Mouse (Mus musculus) liver, embryonic 13.5 days (tissue): Measurements from ENCODE around the gene Ssx2ip. TPM values are rescaled to one million over a fixed set of nuclear protein-coding genes. Genes with fewer than 3 reads are reported as not detected.

Experiments
- ATAC-seq: fragments of 200-750 bp; cut with Nextera tagmentation; 2 replicates; pipeline ENCODE4 v1.8.0; 2017; ENCODE audit warnings: low read depth, mild to moderate bottlenecking, moderate number of reproducible peaks, moderate library complexity
- DNase-seq: peaks from one replicate; pipeline ENCODE4 v3.0.0; 2022
- H3K27ac ChIP-seq: fragments of 300-500 bp; sonication (generic); 2 replicates; pipeline ENCODE4 v1.5.1; 2015; ENCODE audit warnings: moderate library complexity, mild to moderate bottlenecking, inconsistent platforms
- H3K27me3 ChIP-seq: fragments of 300-500 bp; sonication (generic); 2 replicates; pipeline ENCODE4 v1.6.1; 2015; ENCODE audit warnings: mild to moderate bottlenecking, inconsistent platforms
- H3K36me3 ChIP-seq: fragments of 300-500 bp; sonication (generic); 2 replicates; pipeline ENCODE4 v1.6.1; 2015; ENCODE audit warnings: mild to moderate bottlenecking, inconsistent platforms
- H3K4me1 ChIP-seq: fragments of 300-500 bp; sonication (generic); replicated peaks from 2 replicates; pipeline ENCODE4 v1.6.1; 2015; ENCODE audit warnings: inconsistent platforms
- H3K4me2 ChIP-seq: fragments of 300-500 bp; sonication (generic); 2 replicates; pipeline ENCODE4 v1.6.1; 2015; ENCODE audit warnings: inconsistent platforms, mild to moderate bottlenecking, moderate library complexity
- H3K4me3 ChIP-seq: fragments of 300-500 bp; sonication (generic); replicated peaks from 2 replicates; pipeline ENCODE4 v1.5.1; 2015; ENCODE audit warnings: mild to moderate bottlenecking, inconsistent platforms
- H3K9ac ChIP-seq: fragments of 300-500 bp; sonication (generic); 2 replicates; pipeline ENCODE4 v1.6.1; 2015; ENCODE audit warnings: mild to moderate bottlenecking, inconsistent platforms
- H3K9me3 ChIP-seq: fragments of 300-500 bp; sonication (generic); replicated peaks from 2 replicates; pipeline ENCODE4 v1.6.1; 2016; ENCODE audit warnings: inconsistent platforms
- WGBS: fragments of 180-500 bp; shearing (Covaris S2); methylation state at CpG from one replicate; pipeline ENCODE4 v1.1.7; 2015; ENCODE audit not compliant: insufficient replicate concordance; 5-methylcytosine and 5-hydroxymethylcytosine counted together
- polyA plus RNA-seq: library from polyadenylated mRNA; unstranded; fragments of >200 nt; fragmentation: Nextera tagmentation; extraction: Ambion mirVana; gene quantifications from 2 replicates; pipeline ENCODE4 v1.2.1, GENCODE M21; 2015

Ssx2ip gene
- polyA plus RNA-seq, 1 experiment from 2014 or later: 105 TPM

DNA sequence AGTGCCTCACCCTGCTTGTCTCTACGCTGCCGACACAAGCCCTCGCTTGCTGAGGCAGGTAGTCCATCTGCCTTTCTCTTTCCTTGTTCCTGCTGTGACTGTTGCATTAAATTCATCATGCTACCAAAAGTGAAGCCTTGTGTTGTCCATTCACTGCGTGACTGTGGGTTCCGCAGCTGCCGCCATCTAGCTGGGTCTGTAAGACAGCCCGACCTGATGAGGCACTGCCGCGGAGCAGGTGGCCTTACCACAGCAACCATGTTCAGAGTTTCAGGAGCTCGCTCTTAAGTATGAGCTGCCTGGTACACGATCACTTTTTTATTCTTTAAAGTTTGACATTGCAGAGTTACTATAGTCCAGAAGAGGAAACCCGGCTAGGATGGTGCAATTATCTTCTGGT, 35.6 kb downstream of the Ssx2ip start:
- ATAC-seq (no peak), DNase-seq (no peak)
- Histone ChIP-seq H3K4me3 (no peak overlapping the region), H3K9ac (no peak overlapping the region), H3K27ac (no peak overlapping the region), H3K4me1 (no peaks in the 10 kb centered on the region), H3K27me3 (no peaks in the 10 kb centered on the region), H3K4me2 (no peak overlapping the region), H3K36me3 (peaks cover 93% of the 10 kb centered on the region), H3K9me3 (no peaks in the 10 kb centered on the region)
- WGBS: 90% methylated on average over 12 of the region's 12 CpGs

DNA sequence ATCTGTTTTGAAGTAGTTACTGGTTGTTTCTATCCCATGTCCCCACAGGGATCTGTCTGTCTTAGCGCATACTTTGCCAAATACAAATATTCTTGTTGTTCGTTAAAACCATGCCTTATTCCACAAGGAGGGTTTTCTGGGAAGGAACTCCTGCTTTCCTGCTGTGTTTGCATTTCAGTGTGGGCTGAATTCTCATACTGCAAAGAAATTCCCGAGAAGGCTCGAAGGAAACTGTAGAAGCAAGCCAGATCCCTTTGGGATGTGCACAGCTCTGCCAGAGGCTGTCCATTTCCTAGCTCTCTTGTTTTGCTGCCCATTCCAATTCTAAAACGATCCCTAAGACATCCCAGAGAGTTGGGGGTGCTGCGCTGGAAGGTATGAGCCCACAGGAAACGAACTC, 36.0 kb downstream of the Ssx2ip start:
- peaks cover 93% of the 10 kb centered on the region for H3K36me3 ChIP-seq
- ATAC-seq (no peak), DNase-seq (no peak)
- H3K9me3 ChIP-seq: no peaks in the 10 kb centered on the region
- no peak overlapping the region for H3K4me2 ChIP-seq
- no peaks in the 10 kb centered on the region for H3K27me3 ChIP-seq
- no peaks in the 10 kb centered on the region for H3K4me1 ChIP-seq
- no peak overlapping the region for H3K9ac ChIP-seq
- no peak overlapping the region for H3K27ac ChIP-seq
- no peak overlapping the region for H3K4me3 ChIP-seq
- 89% methylated on average over 7 of the region's 7 CpGs for WGBS

DNA sequence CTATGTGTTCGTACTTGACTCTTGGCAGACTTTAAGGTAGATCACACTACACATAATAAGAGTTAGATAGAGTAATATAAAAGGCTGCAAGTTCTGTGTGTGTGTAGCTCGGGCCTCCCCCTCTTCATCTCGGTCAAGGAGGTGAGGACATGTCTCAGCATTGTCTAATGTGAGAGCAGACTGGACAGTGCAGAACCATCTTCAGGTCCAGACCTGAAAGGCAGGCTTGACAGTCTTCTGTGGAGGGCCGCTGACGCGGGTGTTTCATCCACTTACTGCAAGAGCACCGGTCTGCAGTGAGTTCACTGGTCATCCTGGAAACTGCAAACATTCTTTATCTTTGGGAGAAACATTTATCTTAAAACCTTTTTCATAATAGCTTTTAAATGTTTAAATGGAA, 38.0 kb downstream of the Ssx2ip start:
- no peaks in the 10 kb centered on the region for H3K4me1 ChIP-seq
- no peak overlapping the region for H3K4me3 ChIP-seq
- WGBS: 91% methylated on average over 7 of the region's 7 CpGs
- H3K36me3 ChIP-seq: peaks cover 81% of the 10 kb centered on the region
- no peak overlapping the region for H3K4me2 ChIP-seq
- no peaks in the 10 kb centered on the region for H3K27me3 ChIP-seq
- no peak overlapping the region for H3K9ac ChIP-seq
- DNase-seq: no peak
- no peak overlapping the region for H3K27ac ChIP-seq
- ATAC-seq: no peak
- H3K9me3 ChIP-seq: 0 out of 2 replicates have a peak, but pooled peaks cover 5% of the 10 kb centered on the region

DNA sequence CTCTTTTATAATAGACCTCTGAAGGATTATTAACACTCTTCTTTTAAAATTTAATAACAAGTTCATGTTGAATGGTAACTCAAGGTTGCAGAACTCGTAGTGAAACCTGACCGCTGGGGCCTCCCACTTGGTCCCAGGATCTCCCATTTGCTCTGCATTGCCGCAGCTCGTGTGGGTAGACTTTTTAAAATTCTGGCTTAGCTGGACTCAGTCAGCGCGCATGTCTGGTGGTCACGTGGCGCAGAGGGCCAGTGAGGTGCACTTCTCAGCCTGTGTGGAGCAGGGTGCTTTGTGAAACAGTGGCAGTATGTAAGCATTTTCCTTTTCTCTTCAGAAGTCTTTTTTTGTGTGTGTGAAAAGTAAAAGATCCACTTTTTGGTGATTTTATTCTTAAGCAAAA, 38.5 kb downstream of the Ssx2ip start:
- H3K9ac ChIP-seq: no peak overlapping the region
- H3K4me2 ChIP-seq: no peak overlapping the region
- H3K9me3 ChIP-seq: 0 out of 2 replicates have a peak, but pooled peaks cover 5% of the 10 kb centered on the region
- no peak overlapping the region for H3K27ac ChIP-seq
- ATAC-seq (no peak), DNase-seq (no peak)
- no peak overlapping the region for H3K4me3 ChIP-seq
- no peaks in the 10 kb centered on the region for H3K27me3 ChIP-seq
- peaks cover 77% of the 10 kb centered on the region for H3K36me3 ChIP-seq
- WGBS: 89% methylated on average over 8 of the region's 8 CpGs
- H3K4me1 ChIP-seq: peaks cover 2% of the 10 kb centered on the region

DNA sequence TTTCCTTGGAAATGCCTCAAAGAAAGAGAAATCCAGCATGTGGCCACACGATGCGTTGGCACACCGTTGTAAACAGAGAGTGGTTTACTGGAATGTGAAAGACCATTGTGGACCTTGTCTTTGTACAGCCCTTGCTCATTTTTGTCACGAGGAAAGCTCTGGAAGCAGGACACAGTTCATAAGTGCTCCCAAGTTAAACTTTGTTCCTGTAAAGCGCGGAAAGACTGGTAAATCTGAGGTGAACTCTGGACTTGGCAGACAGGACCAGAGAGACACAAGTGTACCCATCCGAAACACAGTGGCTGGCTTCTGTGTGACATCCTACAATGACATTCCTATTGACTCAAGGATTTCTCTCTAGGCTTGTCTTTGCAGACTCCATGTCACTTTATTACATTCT, 38.9 kb downstream of the Ssx2ip start:
- ATAC-seq (peak; percentile 15; the same call in 1 of the 2 replicates), DNase-seq (no peak)
- Histone ChIP-seq H3K4me3 (no peak overlapping the region), H3K9me3 (0 out of 2 replicates have a peak, but pooled peaks cover 5% of the 10 kb centered on the region), H3K9ac (no peak overlapping the region), H3K4me2 (no peak overlapping the region), H3K27me3 (no peaks in the 10 kb centered on the region), H3K4me1 (peaks cover 6% of the 10 kb centered on the region), H3K27ac (no peak overlapping the region), H3K36me3 (peaks cover 72% of the 10 kb centered on the region)
- 88% methylated on average over 7 of the region's 7 CpGs for WGBS

DNA sequence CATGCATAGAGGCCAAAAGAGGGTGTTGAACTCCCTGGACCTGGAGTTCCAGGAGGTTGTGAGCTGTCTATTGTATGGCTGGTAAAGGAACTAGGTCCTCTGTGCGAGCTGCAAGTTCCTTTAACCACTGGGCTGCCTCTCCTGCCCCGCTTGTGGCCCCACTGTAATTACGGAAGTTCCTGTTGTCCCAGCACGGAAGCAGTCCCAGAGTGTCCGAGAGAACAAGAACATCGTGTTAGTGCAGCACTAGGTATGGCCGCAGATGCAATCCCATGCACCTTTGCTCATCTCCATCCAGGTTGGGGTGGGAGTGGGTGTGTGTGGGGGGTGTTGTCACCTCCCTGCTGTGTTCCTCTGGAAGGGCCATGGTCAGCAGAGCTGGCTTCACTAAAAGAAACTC, 40.4 kb downstream of the Ssx2ip start:
- no peak overlapping the region for H3K9ac ChIP-seq
- H3K4me1 ChIP-seq: peaks cover 12% of the 10 kb centered on the region
- no peak for DNase-seq
- 81% methylated on average over 7 of the region's 7 CpGs for WGBS
- H3K27me3 ChIP-seq: no peaks in the 10 kb centered on the region
- no peak overlapping the region for H3K27ac ChIP-seq
- H3K36me3 ChIP-seq: peaks cover 59% of the 10 kb centered on the region
- no peak for ATAC-seq
- no peak overlapping the region for H3K4me2 ChIP-seq
- 0 out of 2 replicates have a peak, but pooled peaks cover 5% of the 10 kb centered on the region for H3K9me3 ChIP-seq
- no peak overlapping the region for H3K4me3 ChIP-seq

DNA sequence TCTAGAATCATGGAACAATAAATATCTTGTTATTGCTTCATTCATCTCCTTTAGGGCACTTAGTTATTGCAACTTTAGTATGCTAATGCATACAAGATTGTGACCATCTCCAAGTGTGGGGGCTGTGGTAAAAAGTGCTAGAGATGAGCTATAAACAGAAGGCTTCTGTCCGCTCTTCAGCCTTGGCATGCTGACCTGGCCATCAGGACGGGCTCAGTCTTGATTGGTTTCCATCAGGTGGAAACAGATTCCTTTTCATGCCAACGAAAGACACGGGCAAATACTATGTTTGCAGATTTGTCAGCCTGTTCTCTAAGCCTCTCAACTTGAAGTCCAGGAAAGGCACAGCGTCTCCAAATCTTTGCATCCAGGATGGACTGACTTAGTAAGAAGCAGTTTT, 42.7 kb downstream of the Ssx2ip start:
- Histone ChIP-seq H3K27ac (no peak overlapping the region), H3K4me1 (peaks cover 33% of the 10 kb centered on the region), H3K36me3 (peaks cover 37% of the 10 kb centered on the region), H3K27me3 (no peaks in the 10 kb centered on the region), H3K9me3 (0 out of 2 replicates have a peak, but pooled peaks cover 5% of the 10 kb centered on the region), H3K4me3 (no peak overlapping the region), H3K9ac (no peak overlapping the region), H3K4me2 (no peak overlapping the region)
- DNase-seq (no peak), ATAC-seq (no peak)
- 91% methylated on average over 5 of the region's 5 CpGs for whole genome bisulfite sequencing

DNA sequence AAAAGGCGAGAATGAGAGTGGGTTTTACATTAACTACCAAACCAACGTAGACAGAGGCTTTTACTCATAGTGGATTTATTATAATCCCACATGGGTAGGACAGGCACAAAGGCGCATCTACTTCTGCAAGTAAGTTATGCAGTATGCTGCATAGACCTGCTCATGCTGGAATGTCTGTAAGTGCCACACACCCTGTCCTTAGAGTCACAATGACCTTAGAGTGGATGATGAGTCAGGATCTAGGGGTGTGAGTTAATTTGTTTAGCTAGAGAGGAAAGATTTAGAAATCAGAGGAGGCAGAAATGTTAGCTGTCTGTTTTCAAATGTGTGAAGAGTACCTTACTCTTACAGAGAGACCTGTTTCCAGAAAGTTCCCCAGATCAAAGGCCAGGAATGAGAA, 43.2 kb downstream of the Ssx2ip start:
- no peak overlapping the region for H3K9ac ChIP-seq
- WGBS: 80% methylated on average over 3 of the region's 3 CpGs
- DNase-seq: no peak
- H3K27me3 ChIP-seq: no peaks in the 10 kb centered on the region
- H3K27ac ChIP-seq: no peak overlapping the region
- peaks cover 33% of the 10 kb centered on the region for H3K36me3 ChIP-seq
- peaks cover 34% of the 10 kb centered on the region for H3K4me1 ChIP-seq
- H3K4me3 ChIP-seq: no peak overlapping the region
- ATAC-seq: no peak
- no peak overlapping the region for H3K4me2 ChIP-seq
- H3K9me3 ChIP-seq: 0 out of 2 replicates have a peak, but pooled peaks cover 5% of the 10 kb centered on the region

DNA sequence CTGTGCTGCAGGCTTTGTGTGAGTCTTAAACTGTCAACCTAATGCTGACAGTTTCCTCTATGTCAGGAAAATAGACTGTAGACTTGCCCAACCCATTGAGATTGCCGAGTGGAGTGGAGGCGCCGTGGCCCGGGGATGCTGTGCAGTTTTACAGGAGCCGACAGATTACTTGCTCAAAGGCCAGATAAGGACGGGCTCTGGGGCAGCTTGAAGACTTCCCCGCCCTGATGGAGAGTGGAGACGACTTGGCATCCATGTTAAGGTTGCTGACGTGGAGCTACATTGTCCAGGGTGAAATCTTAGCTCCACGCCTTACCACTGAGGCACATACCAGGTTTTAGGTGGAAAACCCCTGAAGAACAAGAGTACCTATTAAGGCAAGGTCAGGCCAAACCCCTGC, 43.9 kb downstream of the Ssx2ip start:
- H3K4me3 ChIP-seq: no peak overlapping the region
- no peak for DNase-seq
- 45% methylated on average over 10 of the region's 10 CpGs for WGBS

DNA sequence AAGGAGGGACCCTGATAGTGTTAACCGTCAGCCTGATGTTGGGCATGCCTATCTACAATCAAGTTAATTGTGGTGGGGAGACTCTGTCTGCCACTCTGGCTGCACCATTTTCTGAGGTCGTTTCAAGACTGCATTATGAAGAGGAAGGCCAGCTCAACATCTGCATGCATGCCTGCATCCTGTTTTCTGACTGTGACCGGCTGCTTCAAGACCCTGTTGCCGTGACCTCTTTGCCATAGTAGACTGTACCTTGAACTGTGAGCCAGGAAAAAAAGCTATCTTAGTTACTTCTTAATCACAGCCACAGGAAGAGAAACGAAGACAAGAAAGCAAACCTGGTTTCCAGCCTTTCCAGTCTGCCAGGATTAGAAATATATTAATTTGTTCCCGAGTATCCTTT, 44.5 kb downstream of the Ssx2ip start:
- H3K27ac ChIP-seq: no peak overlapping the region
- no peak overlapping the region for H3K9ac ChIP-seq
- ATAC-seq (no peak), DNase-seq (no peak)
- H3K4me3 ChIP-seq: no peak overlapping the region
- H3K4me2 ChIP-seq: no peak overlapping the region
- no peaks in the 10 kb centered on the region for H3K27me3 ChIP-seq
- peaks cover 20% of the 10 kb centered on the region for H3K36me3 ChIP-seq
- H3K4me1 ChIP-seq: peaks cover 34% of the 10 kb centered on the region
- WGBS: 55% methylated on average over 6 of the region's 6 CpGs
- H3K9me3 ChIP-seq: 0 out of 2 replicates have a peak, but pooled peaks cover 5% of the 10 kb centered on the region

More for the DNA sequence above, 43.9 kb downstream of the Ssx2ip start:
- Histone ChIP-seq H3K9ac (no peak overlapping the region), H3K9me3 (0 out of 2 replicates have a peak, but pooled peaks cover 5% of the 10 kb centered on the region), H3K27me3 (no peaks in the 10 kb centered on the region), H3K4me2 (no peak overlapping the region), H3K4me1 (peaks cover 34% of the 10 kb centered on the region), H3K36me3 (peaks cover 26% of the 10 kb centered on the region), H3K27ac (no peak overlapping the region)
- ATAC-seq: no peak

DNA sequence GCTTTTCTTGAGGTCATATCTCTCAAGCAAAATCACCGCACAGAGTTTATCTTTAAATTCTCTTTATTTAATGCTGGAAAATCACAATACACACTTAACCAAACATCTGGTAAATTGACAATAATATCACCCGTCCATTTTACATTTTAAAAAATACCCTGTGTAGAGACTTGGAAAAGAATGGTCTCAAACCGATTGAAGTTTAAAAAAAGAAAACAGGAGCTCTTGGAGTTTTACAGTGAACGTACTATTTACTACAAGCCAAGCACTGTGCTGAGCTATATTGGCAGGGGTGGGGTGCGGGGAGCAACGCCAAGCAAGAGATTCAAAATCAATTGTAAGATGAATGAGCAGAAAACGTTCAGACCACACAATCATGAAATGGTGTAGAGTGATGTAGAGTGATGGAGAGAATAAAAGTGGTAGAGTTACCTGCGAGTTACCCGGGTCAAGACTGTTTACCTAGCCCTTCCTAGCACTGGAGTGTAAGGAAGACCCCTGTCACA, 45.4 kb downstream of the Ssx2ip start, which contains the start of gene Ctbs:
Ctbs (plus strand) TSS at position 51 of the 506 bp plus-strand sequence.
- DNase-seq (no peak), ATAC-seq (0 out of 2 replicates have a peak, but pooled peaks have one; percentile 0)
- H3K9ac ChIP-seq: peak within 1 kb of the TSS; percentile 81
- 0 out of 2 replicates have a peak, but pooled peaks cover 5% of the 10 kb centered on the region for H3K9me3 ChIP-seq
- peak within 1 kb of the TSS; percentile 90 for H3K4me2 ChIP-seq
- H3K36me3 ChIP-seq: peaks cover 15% of the 10 kb centered on the region
- H3K4me1 ChIP-seq: peaks cover 34% of the 10 kb centered on the region
- H3K4me3 ChIP-seq: peak within 1 kb of the TSS; percentile 71
- WGBS: 47% methylated on average over 9 of the region's 9 CpGs
- no peaks in the 10 kb centered on the region for H3K27me3 ChIP-seq
- peak within 1 kb of the TSS; percentile 78 for H3K27ac ChIP-seq

DNA sequence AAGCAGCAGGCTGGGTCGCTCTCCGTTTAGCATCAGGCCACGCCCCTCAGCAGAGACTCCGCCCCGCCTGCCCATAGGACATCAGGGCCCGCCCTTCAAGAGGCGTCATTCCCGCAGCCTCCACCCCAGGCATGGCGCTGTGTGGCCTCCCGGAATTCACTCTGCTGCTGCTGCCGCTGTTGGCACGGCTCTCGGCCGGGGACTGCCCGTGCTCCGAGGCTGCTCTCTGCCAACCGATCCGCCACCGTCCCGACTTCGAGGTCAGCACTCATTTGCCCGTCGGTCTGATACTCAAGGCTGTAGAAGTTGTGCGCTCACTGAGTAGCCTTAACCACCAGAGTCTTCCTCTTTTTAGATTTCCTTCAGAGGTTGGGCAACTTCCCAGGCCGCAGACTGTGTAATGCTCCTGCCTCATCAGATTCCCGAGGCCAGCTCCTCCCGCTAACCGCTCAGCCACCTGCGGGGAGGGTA, 46.0 kb downstream of the Ssx2ip start:
- under 1% methylated on average over 29 of the region's 29 CpGs for WGBS
- Histone ChIP-seq H3K27me3 (no peaks in the 10 kb centered on the region), H3K9ac (peak overlapping the region; percentile 81), H3K9me3 (0 out of 2 replicates have a peak, but pooled peaks cover 5% of the 10 kb centered on the region), H3K27ac (peak overlapping the region; percentile 78), H3K4me2 (peak overlapping the region; percentile 90), H3K4me3 (peak overlapping the region; percentile 71), H3K36me3 (peaks cover 9% of the 10 kb centered on the region), H3K4me1 (peaks cover 34% of the 10 kb centered on the region)
- peak; percentile 93 for DNase-seq
- ATAC-seq: peak; percentile 99
